Mouse (Mus musculus) retina, postnatal 7 days (tissue): ENCODE measurements at regions not wholly inside any gene's neighbourhood (a gene's known extent, or its start where the extent isn't known, plus 50 kb on each side); places are given as distances from the start of the nearest gene placed in this dataset.
A peak's percentile ranks its signal among the peaks of the same experiment; 100 is the strongest.
"Not testable (repeated sequence)": the region's sequence is repeated elsewhere in the genome, so short reads cannot be mapped to it uniquely, and the experiment has no call there.

Experiments used
- DNase-seq: peaks from one replicate; pipeline ENCODE4 v3.0.0-alpha.2; 2012; ENCODE audit warnings: low read depth, low spot score

GRCm38 (mm10) chr8:89566461-89566860 is 522.5 kb upstream of the Sall1 start:
- DNase-seq, result no peak

- no peak for DNase-seq
Measured at GRCm38 (mm10) chr8:89565147-89565826, 521.3 kb upstream of the Sall1 start.

- no peak for DNase-seq
Measured at GRCm38 (mm10) chr8:89563544-89563943, 519.6 kb upstream of the Sall1 start.

- DNase-seq, result no peak
Measured at GRCm38 (mm10) chr8:89562597-89562996, 518.6 kb upstream of the Sall1 start.

- no peak for DNase-seq
Measured at GRCm38 (mm10) chr8:89541231-89541630, 497.3 kb upstream of the Sall1 start.

- no peak for DNase-seq
Measured at GRCm38 (mm10) chr8:89534605-89535004, 490.6 kb upstream of the Sall1 start.

- DNase-seq, result no peak
Measured at GRCm38 (mm10) chr8:89525041-89525440, 481.1 kb upstream of the Sall1 start.

- DNase-seq, result no peak
Measured at GRCm38 (mm10) chr8:89523336-89523735, 479.4 kb upstream of the Sall1 start.

GRCm38 (mm10) chr8:89516602-89517001 is 472.6 kb upstream of the Sall1 start:
- no peak for DNase-seq

GRCm38 (mm10) chr8:89514270-89514669 is 470.3 kb upstream of the Sall1 start:
- DNase-seq, result no peak

GRCm38 (mm10) chr8:89507639-89508038 is 463.7 kb upstream of the Sall1 start:
- no peak for DNase-seq

- no peak for DNase-seq
Measured at GRCm38 (mm10) chr8:89503545-89504234, 459.7 kb upstream of the Sall1 start.

- DNase-seq, result no peak
Measured at GRCm38 (mm10) chr8:89503030-89503429, 459.1 kb upstream of the Sall1 start.

- DNase-seq, result no peak
Measured at GRCm38 (mm10) chr8:89501756-89502155, 457.8 kb upstream of the Sall1 start.

- no peak for DNase-seq
Measured at GRCm38 (mm10) chr8:89499831-89500230, 455.9 kb upstream of the Sall1 start.

GRCm38 (mm10) chr8:89498088-89498695 is 454.2 kb upstream of the Sall1 start:
- no peak for DNase-seq

- no peak for DNase-seq
Measured at GRCm38 (mm10) chr8:89492336-89492735, 448.4 kb upstream of the Sall1 start.

- not testable (repeated sequence) for DNase-seq
Measured at GRCm38 (mm10) chr8:89482481-89482880, 438.5 kb upstream of the Sall1 start.

- no peak for DNase-seq
Measured at GRCm38 (mm10) chr8:89476930-89477329, 433.0 kb upstream of the Sall1 start.

GRCm38 (mm10) chr8:89471116-89471515 is 427.2 kb upstream of the Sall1 start:
- no peak for DNase-seq

GRCm38 (mm10) chr8:89468782-89469220 is 424.8 kb upstream of the Sall1 start:
- no peak for DNase-seq

GRCm38 (mm10) chr8:89465211-89465753 is 421.3 kb upstream of the Sall1 start:
- DNase-seq, result peak; percentile 17
